Mouse (Mus musculus) liver, postnatal 0 days (tissue): Measurements from ENCODE around the gene Dynll2.

Experiments
- CTCF ChIP-seq: sonication (generic); IDR thresholded peaks from 2 replicates; pipeline ENCODE4 v1.5.1; 2016; ENCODE audit warnings: antibody characterized with exemption, low read depth
- EP300 ChIP-seq: IDR thresholded peaks from 2 replicates; pipeline ENCODE4 v1.6.1; 2016; ENCODE audit warnings: antibody characterized with exemption, low read depth, mild to moderate bottlenecking

GRCm38 (mm10) chr11:87968356-87969122 is 18.8 kb downstream of the Dynll2 start:
- TF ChIP-seq CTCF, result peak; percentile 34; the same call in 1 of the 2 replicates
- no peak for TF ChIP-seq EP300
